Mouse (Mus musculus) cerebellum, adult 2 months (tissue): Measurements from ENCODE around the gene Lsm5.

Experiments
- CTCF ChIP-seq: fragments of 200-500 bp; IDR thresholded peaks from 2 replicates; pipeline ENCODE4 v1.5.1; 2011; ENCODE audit warnings: low read depth, mild to moderate bottlenecking, control low read depth, low read length, moderate library complexity, borderline replicate concordance; ENCODE audit not compliant: insufficient read depth
- POLR2A ChIP-seq: fragments of 200-500 bp; IDR thresholded peaks from 2 replicates; pipeline ENCODE4 v1.6.1; 2011; ENCODE audit warnings: low read length, control low read depth, borderline replicate concordance; ENCODE audit not compliant: insufficient read depth

DNA sequence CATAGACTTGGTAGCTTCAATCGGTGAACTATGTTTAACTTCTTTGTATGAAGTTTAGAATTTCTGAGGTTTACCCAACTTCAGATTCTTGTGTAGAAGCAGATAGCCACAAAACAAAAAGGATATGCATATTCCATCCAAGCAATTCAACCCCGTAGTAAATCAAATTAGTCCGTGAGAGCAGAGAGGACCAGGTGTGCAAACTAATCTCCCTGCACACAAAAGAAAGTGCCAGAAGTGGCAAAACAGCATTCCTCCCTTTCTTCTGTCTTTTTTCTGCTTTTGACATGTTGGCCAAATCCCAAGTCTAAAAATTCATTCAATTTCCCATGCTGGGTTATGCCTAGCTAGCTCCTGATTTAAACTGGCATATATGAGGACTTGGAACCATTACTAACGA, 12.1 kb downstream of the Lsm5 start:
- no peak for TF ChIP-seq POLR2A
- no peak for TF ChIP-seq CTCF
